Mouse (Mus musculus) hindbrain, postnatal 0 days (tissue): Measurements from ENCODE around the gene Tmed9. TPM values are rescaled to one million over a fixed set of nuclear protein-coding genes. Genes with fewer than 3 reads are reported as not detected.
"Not testable (repeated sequence)": the region's sequence is repeated elsewhere in the genome, so short reads cannot be mapped to it uniquely, and the experiment has no call there.

ENCODE experiments used
- ATAC-seq: fragments of 200-750 bp; cut with Nextera tagmentation; 2 replicates; pipeline ENCODE4 v1.8.0; 2017; ENCODE audit warnings: mild to moderate bottlenecking, moderate TSS enrichment, moderate library complexity
- DNase-seq: peaks from one replicate; pipeline ENCODE4 v3.0.0-alpha.2; 2015; ENCODE audit warnings: low spot score
- H3K27ac ChIP-seq: fragments of 300-500 bp; sonication (generic); 2 replicates; pipeline ENCODE4 v1.5.1; 2014; ENCODE audit warnings: mild to moderate bottlenecking
- H3K27me3 ChIP-seq: fragments of 300-500 bp; sonication (generic); 2 replicates; pipeline ENCODE4 v1.6.1; 2014; ENCODE audit warnings: low read length, mixed read lengths; ENCODE audit not compliant: insufficient read depth
- H3K36me3 ChIP-seq: fragments of 300-500 bp; sonication (generic); 2 replicates; pipeline ENCODE4 v1.6.1; 2014; ENCODE audit warnings: low read length, mixed read lengths; ENCODE audit not compliant: insufficient read depth
- H3K4me1 ChIP-seq: fragments of 300-500 bp; sonication (generic); 2 replicates; pipeline ENCODE4 v1.6.1; 2014; ENCODE audit warnings: antibody characterized with exemption, low read length, mixed read lengths; ENCODE audit not compliant: insufficient read depth
- H3K4me2 ChIP-seq: fragments of 300-500 bp; sonication (generic); 2 replicates; pipeline ENCODE4 v1.6.1; 2014; ENCODE audit warnings: low read depth, mild to moderate bottlenecking, low read length, moderate library complexity, mixed read lengths
- H3K4me3 ChIP-seq: fragments of 300-500 bp; sonication (generic); 2 replicates; pipeline ENCODE4 v1.5.1; 2014; ENCODE audit warnings: low read length
- H3K9ac ChIP-seq: fragments of 300-500 bp; sonication (generic); replicated peaks from 2 replicates; pipeline ENCODE4 v1.6.1; 2014; ENCODE audit warnings: mild to moderate bottlenecking, low read length, moderate library complexity, mixed read lengths
- H3K9me3 ChIP-seq: fragments of 300-500 bp; sonication (generic); 2 replicates; pipeline ENCODE4 v1.6.1; 2016; ENCODE audit warnings: low read length, mixed read lengths
- CTCF ChIP-seq: IDR thresholded peaks from 2 replicates; pipeline ENCODE4 v1.5.1; 2016; ENCODE audit warnings: antibody characterized with exemption, control low read depth, low read depth
- WGBS: fragments of 180-500 bp; shearing (Covaris S2); extraction: QIAGEN DNeasy Blood & Tissue Kit; methylation state at CpG from one replicate; pipeline ENCODE4 v1.1.7; 2014; 5-methylcytosine and 5-hydroxymethylcytosine counted together
- polyA plus RNA-seq: library from polyadenylated mRNA; unstranded; fragments of >200 nt; fragmentation: Nextera tagmentation; extraction: Ambion mirVana; gene quantifications from 2 replicates; pipeline ENCODE4 v1.2.1, GENCODE M21; 2015
- total RNA-seq: library from RNA; depleted of rRNA; stranded (reverse); fragments of >200 nt; gene quantifications from 2 replicates; pipeline ENCODE4 v1.2.3, GENCODE M21; 2014

The Tmed9 gene
- total and polyA plus RNA-seq, 2 experiments from 2014 or later = 59.3 to 117 TPM

- no peak overlapping the region for H3K4me3 ChIP-seq
- H3K9ac ChIP-seq = no peak overlapping the region
- 95% methylated on average over 2 of the region's 2 CpGs for WGBS
- no peak overlapping the region for H3K27ac ChIP-seq
- no peak overlapping the region for H3K4me2 ChIP-seq
- no peaks in the 10 kb centered on the region for H3K4me1 ChIP-seq
- TF ChIP-seq CTCF = no peak
- no peaks in the 10 kb centered on the region for H3K27me3 ChIP-seq
- DNase-seq (no peak), ATAC-seq (no peak)
- peaks cover 20% of the 10 kb centered on the region; the same call in 1 of the 2 replicates for H3K36me3 ChIP-seq
- no peaks in the 10 kb centered on the region for H3K9me3 ChIP-seq
These were observed 34.1 kb downstream of the Tmed9 start for GRCm38 (mm10) chr13:55607624-55608006.

- no peak overlapping the region for H3K9ac ChIP-seq
- no peaks in the 10 kb centered on the region for H3K9me3 ChIP-seq
- H3K27me3 ChIP-seq = no peaks in the 10 kb centered on the region
- DNase-seq (no peak), ATAC-seq (no peak)
- peaks cover 14% of the 10 kb centered on the region; the same call in 1 of the 2 replicates for H3K36me3 ChIP-seq
- TF ChIP-seq CTCF = no peak
- no peaks in the 10 kb centered on the region for H3K4me1 ChIP-seq
- H3K4me2 ChIP-seq = no peak overlapping the region
- no peak overlapping the region for H3K27ac ChIP-seq
- 86% methylated on average over 7 of the region's 7 CpGs for WGBS
- no peak overlapping the region for H3K4me3 ChIP-seq
These were observed 38.5 kb downstream of the Tmed9 start for GRCm38 (mm10) chr13:55611996-55612395.

GRCm38 (mm10) chr13:55613471-55613870, 39.9 kb downstream of the Tmed9 start:
- peaks cover 14% of the 10 kb centered on the region; the same call in 1 of the 2 replicates for H3K36me3 ChIP-seq
- no peak overlapping the region for H3K27ac ChIP-seq
- no peak overlapping the region for H3K9ac ChIP-seq
- H3K4me3 ChIP-seq = no peak overlapping the region
- H3K4me2 ChIP-seq = no peak overlapping the region
- no peak for TF ChIP-seq CTCF
- no peaks in the 10 kb centered on the region for H3K4me1 ChIP-seq
- ATAC-seq (no peak), DNase-seq (no peak)
- H3K9me3 ChIP-seq = no peaks in the 10 kb centered on the region
- WGBS = 47% methylated on average over 5 of the region's 5 CpGs
- no peaks in the 10 kb centered on the region for H3K27me3 ChIP-seq

- H3K27me3 ChIP-seq = no peaks in the 10 kb centered on the region
- H3K9me3 ChIP-seq = no peaks in the 10 kb centered on the region
- peaks cover 13% of the 10 kb centered on the region for H3K4me1 ChIP-seq
- no peak for DNase-seq
- 91% methylated on average over 4 of the region's 4 CpGs for WGBS
- H3K4me3 ChIP-seq = no peak overlapping the region
- no peak overlapping the region for H3K27ac ChIP-seq
- ATAC-seq = no peak
- no peak for TF ChIP-seq CTCF
- H3K36me3 ChIP-seq = no peaks in the 10 kb centered on the region
- H3K4me2 ChIP-seq = no peak overlapping the region
- H3K9ac ChIP-seq = no peak overlapping the region
These were observed 45.8 kb downstream of the Tmed9 start for GRCm38 (mm10) chr13:55619328-55619727.

GRCm38 (mm10) chr13:55620275-55620674, 46.7 kb downstream of the Tmed9 start:
- no peak for TF ChIP-seq CTCF
- ATAC-seq = no peak
- Histone ChIP-seq H3K27ac (no peak overlapping the region), H3K9ac (no peak overlapping the region), H3K36me3 (no peaks in the 10 kb centered on the region), H3K4me3 (no peak overlapping the region), H3K27me3 (no peaks in the 10 kb centered on the region), H3K4me2 (no peak overlapping the region), H3K4me1 (peaks cover 17% of the 10 kb centered on the region), H3K9me3 (no peaks in the 10 kb centered on the region)
- 85% methylated on average over 2 of the region's 2 CpGs for WGBS
- no peak for DNase-seq

- not testable (repeated sequence) for H3K27me3 ChIP-seq, H3K36me3 ChIP-seq, H3K9me3 ChIP-seq, DNase-seq
- Histone ChIP-seq H3K4me1 (peaks cover 17% of the 10 kb centered on the region), H3K27ac (peak overlapping the region; percentile 95), H3K4me3 (peak overlapping the region; percentile 77), H3K4me2 (peak overlapping the region; percentile 88), H3K9ac (peak overlapping the region; percentile 81)
- 27% methylated on average over 20 of the region's 20 CpGs for WGBS
- peak; percentile 30 for ATAC-seq
These were observed 48.7 kb downstream of the Tmed9 start for GRCm38 (mm10) chr13:55622156-55622648.

- H3K4me3 ChIP-seq = peak within 1 kb of the TSS; percentile 77
- H3K9me3 ChIP-seq = no peaks in the 10 kb centered on the region
- peak within 1 kb of the TSS; percentile 81 for H3K9ac ChIP-seq
- ATAC-seq (peak; percentile 98), DNase-seq (peak; percentile 96)
- H3K27me3 ChIP-seq = no peaks in the 10 kb centered on the region
- H3K36me3 ChIP-seq = no peaks in the 10 kb centered on the region
- H3K4me1 ChIP-seq = peaks cover 17% of the 10 kb centered on the region
- WGBS = under 1% methylated on average over 59 of the region's 59 CpGs
- TF ChIP-seq CTCF = peak; percentile 6; the same call in 1 of the 2 replicates
- peak within 1 kb of the TSS; percentile 95 for H3K27ac ChIP-seq
- H3K4me2 ChIP-seq = peak within 1 kb of the TSS; percentile 88
These were observed 49.4 kb downstream of the Tmed9 start, which contains the start of gene Caml for GRCm38 (mm10) chr13:55622649-55623541. Gene Caml (plus strand): TSS chr13:55623005.
